ENCODE assay signal across 18 mouse cellular contexts in genomic region chr8:8354977-8355376, GRCm38 (mm10).
DNase-seq lines count a peak whose midpoint lies in the region; ATAC-seq and TF ChIP-seq lines count a peak whose summit lies in the region.
"Had no signal": no experiment of that assay in that cellular context is flagged by ENCODE, and none has a peak within 500 bp of the region (broad histone marks: within the 10 kb centered on the region; RNA-seq: fewer than 3 reads in every experiment).

No protein-coding gene starts in this region.

- no peak overlapping the region for H3K27ac ChIP-seq in forebrain, embryonic 16.5 days (ENCODE audit: low read length)
- H3K27ac ChIP-seq in forebrain, embryonic 13.5 days, result no peak overlapping the region
- no peak overlapping the region for H3K27ac ChIP-seq in midbrain, embryonic 11.5 days (ENCODE audit: low read depth, low read length)
- H3K27ac ChIP-seq in midbrain, embryonic 13.5 days, result no peak overlapping the region
- H3K27ac ChIP-seq: embryonic facial prominence, embryonic 10.5 days; embryonic facial prominence, embryonic 12.5 days; forebrain, embryonic 12.5 days had no signal

- H3K36me3 ChIP-seq in forebrain, embryonic 16.5 days (ENCODE audit: control insufficient read depth, insufficient read depth), result no peaks in the 10 kb centered on the region
- H3K36me3 ChIP-seq in forebrain, embryonic 13.5 days (ENCODE audit: poor library complexity, severe bottlenecking), result no peaks in the 10 kb centered on the region
- H3K36me3 ChIP-seq in midbrain, embryonic 11.5 days (ENCODE audit: control insufficient read depth, insufficient read depth, low read length), result no peaks in the 10 kb centered on the region
- no peaks in the 10 kb centered on the region for H3K36me3 ChIP-seq in midbrain, embryonic 13.5 days
- H3K36me3 ChIP-seq: embryonic facial prominence, embryonic 10.5 days; embryonic facial prominence, embryonic 12.5 days; forebrain, embryonic 12.5 days had no signal

- peak; percentile 47 for DNase-seq in midbrain, embryonic 11.5 days (ENCODE audit: low spot score, missing footprints)
- DNase-seq in brain, adult 2 months (ENCODE audit: low read depth, low spot score), result peak; percentile 33
- DNase-seq in brain, embryonic 14.5 days (ENCODE audit: low read depth), result peak; percentile 45
- DNase-seq in cerebellum, adult 9-11 months, result no peak
- DNase-seq: adrenal gland, adult 2 months; adrenal gland, postnatal 10 days; adrenal gland, postnatal 25 days; cerebellum, adult 11 months; cerebellum, adult 18-20 months; cerebellum, adult 8-10 months; cerebellum, postnatal 25 days; forebrain, postnatal 0 days had no signal

- TF ChIP-seq POLR2A in brain, embryonic 14.5 days (IDR thresholded peaks at IDR 0.05; ENCODE audit: borderline replicate concordance, extremely low read depth, insufficient read depth, insufficient read length, poor library complexity, severe bottlenecking), result no peak

- no peaks in the 10 kb centered on the region for H3K9me3 ChIP-seq in forebrain, embryonic 16.5 days (ENCODE audit: control insufficient read depth, low read length)
- no peaks in the 10 kb centered on the region for H3K9me3 ChIP-seq in forebrain, embryonic 13.5 days (replicated peaks)
- H3K9me3 ChIP-seq in midbrain, embryonic 11.5 days (ENCODE audit: control insufficient read depth, low read length), result no peaks in the 10 kb centered on the region
- no peaks in the 10 kb centered on the region for H3K9me3 ChIP-seq in midbrain, embryonic 13.5 days
- H3K9me3 ChIP-seq: embryonic facial prominence, embryonic 10.5 days; embryonic facial prominence, embryonic 12.5 days; forebrain, embryonic 12.5 days had no signal

- peaks cover 5% of the 10 kb centered on the region; the same call in 1 of the 2 replicates for H3K4me1 ChIP-seq in forebrain, embryonic 16.5 days (replicated peaks; ENCODE audit: control insufficient read depth, insufficient read depth, low read length)
- H3K4me1 ChIP-seq in forebrain, embryonic 13.5 days, result peaks cover 7% of the 10 kb centered on the region; the same call in 1 of the 2 replicates
- no peaks in the 10 kb centered on the region for H3K4me1 ChIP-seq in midbrain, embryonic 11.5 days (ENCODE audit: control insufficient read depth, insufficient read depth, low read length)
- H3K4me1 ChIP-seq in midbrain, embryonic 13.5 days (replicated peaks), result no peaks in the 10 kb centered on the region
- H3K4me1 ChIP-seq: embryonic facial prominence, embryonic 10.5 days; embryonic facial prominence, embryonic 12.5 days; forebrain, embryonic 12.5 days had no signal

- H3K4me2 ChIP-seq in forebrain, embryonic 16.5 days (ENCODE audit: low read length), result no peak overlapping the region
- no peak overlapping the region for H3K4me2 ChIP-seq in forebrain, embryonic 13.5 days
- no peak overlapping the region for H3K4me2 ChIP-seq in midbrain, embryonic 11.5 days
- no peak overlapping the region for H3K4me2 ChIP-seq in midbrain, embryonic 13.5 days (replicated peaks)
- H3K4me2 ChIP-seq: embryonic facial prominence, embryonic 12.5 days; forebrain, embryonic 12.5 days had no signal

- peak; percentile 28; the same call in 1 of the 2 replicates for ATAC-seq in forebrain, embryonic 16.5 days
- no peak for ATAC-seq in forebrain, embryonic 13.5 days
- no peak for ATAC-seq in midbrain, embryonic 11.5 days (ENCODE audit: low FRiP score)
- ATAC-seq in midbrain, embryonic 13.5 days, result no peak
- ATAC-seq: forebrain, postnatal 0 days had no signal

- TF ChIP-seq CTCF in brain, embryonic 14.5 days (IDR thresholded peaks at IDR 0.05; ENCODE audit: borderline replicate concordance, extremely low read depth, insufficient read depth, insufficient read length), result no peak

- H3K9ac ChIP-seq in forebrain, embryonic 16.5 days (replicated peaks; ENCODE audit: low read depth, low read length), result no peak overlapping the region
- no peak overlapping the region for H3K9ac ChIP-seq in forebrain, embryonic 13.5 days
- no peak overlapping the region for H3K9ac ChIP-seq in midbrain, embryonic 11.5 days (ENCODE audit: low read length)
- H3K9ac ChIP-seq in midbrain, embryonic 13.5 days (replicated peaks), result no peak overlapping the region
- H3K9ac ChIP-seq: embryonic facial prominence, embryonic 12.5 days; forebrain, embryonic 12.5 days; forebrain, postnatal 0 days had no signal

- H3K4me3 ChIP-seq in forebrain, embryonic 16.5 days (replicated peaks; ENCODE audit: low read length), result no peak overlapping the region
- no peak overlapping the region for H3K4me3 ChIP-seq in forebrain, embryonic 13.5 days
- H3K4me3 ChIP-seq in midbrain, embryonic 11.5 days (ENCODE audit: low read depth, low read length), result no peak overlapping the region
- no peak overlapping the region for H3K4me3 ChIP-seq in midbrain, embryonic 13.5 days (replicated peaks)
- H3K4me3 ChIP-seq: embryonic facial prominence, embryonic 10.5 days; embryonic facial prominence, embryonic 12.5 days; forebrain, embryonic 12.5 days had no signal

- H3K27me3 ChIP-seq in forebrain, embryonic 16.5 days (replicated peaks; ENCODE audit: control insufficient read depth, insufficient read depth, low read length), result no peaks in the 10 kb centered on the region
- no peaks in the 10 kb centered on the region for H3K27me3 ChIP-seq in forebrain, embryonic 13.5 days
- no peaks in the 10 kb centered on the region for H3K27me3 ChIP-seq in midbrain, embryonic 11.5 days (ENCODE audit: control insufficient read depth, insufficient read depth, low read length)
- H3K27me3 ChIP-seq in midbrain, embryonic 13.5 days, result no peaks in the 10 kb centered on the region; the same call in 1 of the 2 replicates
- H3K27me3 ChIP-seq: embryonic facial prominence, embryonic 12.5 days; forebrain, embryonic 12.5 days had no signal

- WGBS in forebrain, embryonic 16.5 days, result 44% methylated on average over 4 of the region's 4 CpGs
- 78% methylated on average over 4 of the region's 4 CpGs for WGBS in forebrain, embryonic 13.5 days
- 96% methylated on average over 4 of the region's 4 CpGs for WGBS in midbrain, embryonic 11.5 days
- WGBS in midbrain, embryonic 13.5 days, result 88% methylated on average over 4 of the region's 4 CpGs
